Mouse (Mus musculus) fat pad, adult 2 months (tissue): ENCODE measurements around the gene Prkci.

Experiments used
- DNase-seq: peaks from one replicate; pipeline ENCODE4 v3.0.0-alpha.2; 2011; ENCODE audit warnings: low read depth, low spot score; ENCODE audit errors: extremely low read depth

Prkci gene

DNA sequence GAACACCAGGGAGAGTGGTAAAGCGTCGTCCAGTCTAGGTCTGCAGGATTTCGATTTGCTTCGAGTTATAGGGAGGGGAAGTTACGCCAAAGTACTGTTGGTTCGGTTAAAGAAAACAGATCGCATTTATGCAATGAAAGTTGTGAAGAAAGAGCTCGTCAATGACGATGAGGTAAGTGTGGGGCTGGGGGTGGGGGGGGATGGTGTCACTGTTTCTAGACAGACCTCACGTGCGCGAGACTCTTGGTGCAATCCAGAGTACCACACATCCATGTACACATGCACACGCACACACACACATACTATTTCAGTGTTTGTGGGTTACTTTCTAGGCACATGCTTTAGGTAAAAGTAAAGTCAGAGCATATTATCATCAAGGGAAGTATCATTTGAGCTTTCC lies 42.3 kb downstream of the Prkci start:
- DNase-seq, result no peak

DNA sequence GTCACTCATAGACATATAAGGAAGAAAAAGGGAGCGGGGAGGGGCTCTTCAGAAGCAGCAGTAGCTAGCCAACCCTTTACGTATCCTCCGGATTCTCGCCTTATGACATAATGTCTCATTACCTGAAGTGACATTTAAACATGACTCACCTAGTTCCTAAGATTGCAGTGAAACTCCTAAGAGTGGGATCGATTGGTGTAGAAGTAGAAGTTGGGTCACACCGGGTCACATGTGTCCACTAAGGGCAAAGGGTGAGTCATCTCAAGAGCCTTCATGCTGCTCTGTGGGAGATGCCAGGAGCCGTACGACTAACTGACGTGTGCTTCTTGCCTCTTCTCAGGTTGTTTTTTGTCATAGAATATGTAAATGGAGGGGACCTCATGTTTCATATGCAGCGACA lies 43.1 kb downstream of the Prkci start:
- no peak for DNase-seq

DNA sequence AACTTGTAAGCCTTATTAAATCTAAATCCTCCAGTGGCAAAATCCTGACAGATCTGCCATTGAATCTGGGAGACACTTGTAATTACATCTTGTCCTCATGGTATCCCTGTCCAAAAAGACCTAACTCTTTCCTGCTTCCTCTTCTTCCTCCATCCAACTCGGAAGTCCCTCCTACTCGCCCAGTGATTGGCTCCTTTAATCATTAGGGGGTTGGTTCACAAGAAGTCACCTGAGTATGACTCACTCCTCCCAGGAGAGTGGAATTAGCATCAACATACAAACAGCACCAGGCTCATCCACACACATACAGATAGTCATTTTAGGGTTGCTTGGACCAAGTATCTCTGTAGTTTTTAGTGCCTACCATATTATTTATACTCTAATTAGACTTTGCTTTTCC lies 47.4 kb downstream of the Prkci start:
- no peak for DNase-seq

DNA sequence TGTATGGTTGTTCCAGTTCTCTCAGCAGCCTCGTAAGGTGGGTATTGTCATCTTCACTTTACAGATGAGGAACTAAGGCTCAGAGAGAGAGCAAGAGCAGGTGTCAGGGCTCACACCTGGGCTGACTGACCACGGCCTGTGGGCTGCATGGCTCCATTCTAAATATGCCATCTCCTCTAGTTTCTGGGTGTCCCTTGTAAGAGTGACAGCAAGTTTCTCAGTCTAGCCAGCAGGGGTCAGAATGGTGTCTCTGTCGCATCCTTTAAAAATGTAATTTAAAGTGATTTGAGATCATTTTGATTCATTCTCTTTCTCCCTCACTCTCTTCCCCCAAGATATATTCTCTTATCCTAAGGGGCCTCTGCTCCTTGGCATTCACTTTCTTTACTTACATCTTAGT lies 51.7 kb downstream of the Prkci start:
- no peak for DNase-seq

DNA sequence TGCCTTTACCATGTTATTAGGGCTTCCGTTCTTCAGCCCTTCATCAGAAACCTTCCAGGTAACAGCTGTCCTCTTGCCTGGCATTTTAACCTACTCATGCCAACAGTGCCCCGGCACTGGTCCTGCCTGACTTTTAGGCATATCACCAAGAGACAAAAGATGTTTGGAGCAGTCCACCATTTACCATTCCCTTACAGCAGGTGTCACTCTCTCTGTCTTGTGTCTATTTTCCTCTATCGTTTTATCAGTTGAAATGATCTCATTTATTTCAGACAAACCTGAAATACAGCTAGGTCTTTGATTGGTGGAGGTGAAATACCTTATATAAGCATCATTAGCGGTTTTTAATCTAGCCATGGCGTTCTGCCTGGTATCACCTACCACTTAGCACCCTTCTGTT lies 53.5 kb downstream of the Prkci start:
- DNase-seq, result no peak

DNA sequence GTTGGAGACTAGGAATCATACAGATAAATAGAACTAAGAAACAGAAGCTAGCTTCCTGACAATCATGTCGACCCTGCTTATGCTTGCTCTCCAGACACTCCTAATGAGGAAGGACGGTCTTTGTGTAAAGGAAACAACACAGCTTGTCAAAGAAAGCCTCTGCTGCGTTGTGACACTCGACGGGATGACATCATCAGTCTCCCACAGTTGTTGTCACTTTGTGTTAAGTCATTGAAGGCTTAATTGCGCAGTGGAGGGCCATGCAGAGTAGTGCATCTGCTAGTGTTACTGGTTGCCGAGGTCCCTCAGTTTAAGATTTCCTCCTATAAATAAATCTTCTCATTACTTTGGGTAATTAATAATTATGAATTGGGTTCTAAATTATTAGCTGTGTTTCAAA lies 54.8 kb downstream of the Prkci start:
- DNase-seq, result no peak

DNA sequence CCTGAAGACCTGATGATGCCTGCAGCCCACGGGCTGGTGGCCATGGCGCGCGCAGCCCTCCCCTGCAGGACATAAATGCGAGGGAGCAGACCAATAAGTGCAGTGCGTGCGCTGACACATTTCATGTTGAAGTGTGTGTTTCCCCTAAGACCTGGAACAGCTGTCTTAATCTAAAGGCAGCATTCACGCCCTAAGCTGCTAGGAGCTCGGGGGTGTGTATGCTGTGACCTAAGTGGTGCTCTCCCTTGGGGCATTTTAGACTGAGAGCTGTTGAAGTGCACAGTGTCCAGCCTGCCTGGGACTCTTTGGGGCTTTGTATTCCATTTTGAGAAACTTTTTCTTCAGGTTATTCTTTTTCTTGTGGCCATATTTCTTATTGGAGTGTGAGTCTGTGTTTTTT lies 56.2 kb downstream of the Prkci start:
- DNase-seq, result no peak

DNA sequence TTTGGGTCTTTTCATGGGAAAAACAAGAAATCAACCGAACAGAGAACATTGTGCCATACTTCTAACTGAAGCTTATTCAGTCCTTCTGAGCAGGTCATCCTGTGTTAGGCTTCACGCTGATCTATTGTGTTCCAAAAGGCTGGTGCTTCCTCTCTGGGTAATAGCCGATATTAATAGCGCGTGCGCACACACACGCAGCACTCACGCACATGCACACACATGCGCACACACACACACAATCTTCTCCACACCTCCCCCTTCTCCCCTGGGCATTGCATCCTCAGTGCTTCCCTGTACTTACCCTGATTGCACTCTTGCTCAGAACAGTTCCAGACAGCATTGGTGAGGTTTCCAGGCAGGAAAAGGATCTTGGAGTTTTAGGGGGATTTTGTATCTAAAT lies 57.6 kb downstream of the Prkci start:
- DNase-seq, result no peak

DNA sequence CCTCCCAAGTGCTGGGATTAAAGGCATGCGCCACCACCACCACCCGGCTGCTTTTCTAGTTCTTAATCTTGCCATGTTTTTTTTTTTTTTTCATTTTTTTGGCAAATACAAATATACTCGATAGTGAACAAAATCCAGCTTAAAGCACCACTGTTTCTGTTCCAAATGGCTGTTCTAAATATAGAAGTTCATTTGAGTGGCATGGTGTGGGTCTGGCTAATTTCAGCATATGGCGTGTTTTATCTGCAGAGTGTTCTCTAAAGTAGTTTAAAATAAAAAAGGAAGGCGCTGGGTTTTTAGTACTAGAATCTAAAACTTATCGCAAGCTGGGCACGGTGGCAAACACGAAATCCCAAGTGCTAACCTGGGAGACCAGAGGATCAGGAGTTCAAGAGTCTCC lies 59.3 kb downstream of the Prkci start:
- DNase-seq, result no peak

DNA sequence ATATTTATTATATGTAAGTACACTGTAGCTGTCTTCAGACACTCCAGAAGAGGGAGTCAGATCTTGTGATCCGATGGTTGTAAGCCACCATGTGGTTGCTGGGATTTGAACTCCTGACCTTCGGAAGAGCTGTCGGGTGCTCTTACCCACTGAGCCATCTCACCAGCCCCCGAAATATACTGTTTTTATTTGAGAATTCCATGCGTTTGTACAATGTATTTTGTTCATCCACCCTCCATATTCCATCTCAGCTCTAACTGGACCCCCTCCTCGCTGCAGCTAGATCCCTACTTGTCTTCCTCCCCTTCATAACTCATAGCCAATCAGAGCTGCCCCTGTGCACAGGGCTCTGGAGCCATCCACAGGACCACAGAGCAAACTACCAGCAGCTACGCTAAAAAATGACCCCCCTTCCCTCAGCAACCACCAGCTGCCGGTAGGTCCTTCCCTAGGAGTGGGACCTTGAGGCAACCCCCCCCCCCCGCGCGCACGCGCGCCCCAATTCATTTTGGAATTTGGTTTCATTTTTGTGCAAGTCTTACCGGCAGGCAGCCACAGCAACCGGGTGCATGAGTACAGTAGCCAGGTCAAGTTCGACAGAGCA lies 60.6 kb downstream of the Prkci start:
- no peak for DNase-seq

DNA sequence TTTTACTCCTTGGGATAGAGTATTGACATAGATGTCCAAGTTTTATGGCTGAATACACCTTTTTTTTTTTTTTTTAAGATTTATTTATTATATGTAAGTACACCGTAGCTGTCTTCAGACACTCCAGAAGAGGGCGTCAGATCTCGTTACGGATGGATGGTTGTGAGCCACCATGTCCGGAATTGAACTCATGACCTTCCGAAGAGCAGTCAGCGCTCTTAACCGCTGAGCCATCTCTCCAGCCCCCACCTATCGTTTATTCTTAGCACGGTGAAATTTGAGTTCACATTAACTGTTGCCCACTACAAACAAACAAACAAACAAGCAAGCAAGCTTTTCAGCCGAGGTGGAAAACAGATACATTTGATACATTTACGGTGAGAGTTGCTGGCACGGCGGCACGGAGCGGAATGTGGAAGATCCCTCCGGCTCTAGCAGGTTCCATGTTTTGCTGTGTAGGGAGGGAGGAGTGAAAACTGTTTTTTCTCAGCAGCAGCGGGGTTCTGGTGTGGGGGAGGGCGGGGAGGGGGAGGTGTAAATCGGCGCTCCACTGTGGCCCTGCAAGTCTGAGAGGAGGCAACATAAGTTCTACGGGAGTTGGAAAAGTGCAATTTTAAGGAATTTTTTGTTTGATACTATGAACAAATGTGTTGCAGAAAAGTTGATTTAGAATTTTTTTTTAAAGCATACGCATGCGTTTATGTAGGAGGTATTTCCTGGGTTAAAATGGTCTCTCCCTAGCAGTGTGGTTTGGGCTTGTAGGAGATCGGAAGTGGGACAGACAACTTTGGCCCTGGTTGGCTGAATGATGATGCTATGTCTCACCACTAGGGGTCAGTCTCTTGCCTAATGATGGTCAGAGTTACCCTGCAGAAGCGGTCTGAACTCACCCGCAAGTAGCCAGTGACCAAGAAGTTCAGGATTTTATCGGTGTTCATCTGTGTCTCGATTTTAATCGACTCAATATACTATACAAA lies 61.4 kb downstream of the Prkci start:
- DNase-seq, result peak; percentile 57

DNA sequence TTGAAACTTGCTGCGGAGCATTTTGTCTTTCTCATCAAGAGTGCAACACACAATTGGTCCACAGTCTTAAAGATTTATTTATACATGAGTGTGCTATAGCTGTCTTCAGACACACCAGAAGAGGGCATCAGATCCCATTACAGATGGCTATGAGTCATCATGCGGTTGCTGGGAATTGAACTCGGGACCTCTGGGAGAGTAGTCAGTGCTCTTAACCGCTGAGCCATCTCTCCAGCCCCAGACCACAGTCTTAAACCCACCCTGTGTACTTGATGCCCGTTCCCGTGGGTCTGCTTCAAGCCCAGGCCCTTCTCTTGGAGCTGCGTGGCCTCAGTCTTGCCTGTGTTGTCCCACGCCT lies 65.2 kb downstream of the Prkci start:
- DNase-seq, result no peak

DNA sequence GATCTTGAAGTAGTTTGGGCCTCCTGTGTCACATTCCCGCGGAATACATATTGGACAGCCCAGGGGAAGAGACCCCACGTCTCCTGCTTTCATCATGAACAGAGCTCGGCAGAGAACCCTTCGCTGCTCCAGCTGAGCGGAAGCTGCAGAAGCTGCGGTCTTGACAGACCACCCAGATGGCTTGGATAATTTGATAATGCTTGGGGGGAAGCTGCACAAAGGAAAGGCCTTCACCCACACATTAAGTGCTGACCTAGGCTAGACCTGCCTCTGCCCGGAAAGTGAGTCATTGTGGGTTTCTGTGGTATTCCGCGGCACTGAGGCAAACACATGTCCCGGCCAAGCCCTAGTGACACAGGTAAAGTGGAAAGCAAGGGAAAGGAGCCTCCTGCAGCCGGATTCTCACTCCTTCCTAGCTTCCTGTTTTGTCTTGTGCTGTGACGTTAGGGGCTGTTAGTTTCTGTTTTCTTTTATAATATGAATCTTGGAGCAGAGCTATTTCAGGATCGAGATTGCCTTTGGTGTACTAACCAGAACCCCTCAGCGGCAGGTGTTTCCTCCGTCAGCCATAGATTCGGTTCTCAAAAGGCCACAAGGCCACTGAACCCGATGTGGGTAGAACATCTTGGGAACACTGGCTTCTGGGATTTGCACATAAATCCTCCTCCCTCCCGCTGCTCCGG lies 65.7 kb downstream of the Prkci start:
- no peak for DNase-seq

DNA sequence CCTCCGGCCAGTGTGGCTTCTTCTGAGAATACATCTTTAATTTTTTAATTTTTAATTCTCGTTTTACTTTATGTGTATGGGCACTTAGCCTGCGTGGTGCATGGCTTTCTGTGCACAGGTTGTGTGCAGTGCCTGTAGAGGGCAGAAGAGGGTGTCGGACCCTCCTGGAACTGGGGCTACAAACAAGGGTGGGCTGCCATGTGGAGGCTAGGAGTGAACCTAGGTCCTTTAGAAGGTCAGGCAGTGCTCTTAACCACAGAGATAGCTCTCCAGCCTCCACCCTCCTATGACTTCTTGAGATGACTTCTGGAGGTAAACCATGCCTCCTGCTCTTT lies 66.2 kb downstream of the Prkci start:
- DNase-seq, result no peak

DNA sequence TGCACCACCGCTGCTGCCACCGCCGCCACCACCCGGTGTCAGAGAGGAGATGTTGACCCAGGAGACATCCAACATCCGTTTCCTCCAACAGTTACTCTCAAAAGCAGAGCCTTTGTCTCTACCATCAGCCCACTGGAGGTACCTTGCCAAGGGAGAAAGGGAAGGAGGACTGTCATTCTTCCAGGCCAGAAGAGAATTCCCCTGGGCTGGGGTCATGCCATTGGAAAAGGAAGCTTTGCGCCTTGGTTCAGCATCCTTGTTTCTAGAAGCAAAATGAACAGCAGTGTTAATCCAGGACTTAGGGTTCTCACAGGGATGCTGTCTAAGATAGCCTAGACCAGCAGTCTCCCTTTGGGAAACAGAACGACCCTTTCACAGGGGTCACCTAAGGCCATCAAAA lies 66.8 kb downstream of the Prkci start:
- DNase-seq, result no peak

DNA sequence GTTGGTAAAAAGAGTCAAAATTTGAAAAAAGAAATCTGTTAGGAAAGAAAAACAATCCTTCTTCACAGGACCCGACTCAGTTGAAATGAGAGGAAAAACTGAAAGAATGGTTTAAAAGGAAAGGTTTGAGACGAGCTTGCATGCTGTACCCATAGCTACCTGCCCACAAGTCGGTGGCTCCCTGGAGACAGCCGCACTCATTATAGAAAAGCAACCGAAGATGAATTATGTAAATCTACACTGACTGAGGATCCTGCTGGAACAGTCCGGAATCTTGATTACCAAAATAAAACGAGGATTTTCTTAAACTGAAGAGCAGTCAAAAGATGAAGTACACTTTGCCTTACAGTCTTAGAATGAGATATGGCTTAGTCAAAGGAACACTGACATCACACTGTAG lies 72.9 kb downstream of the Prkci start:
- no peak for DNase-seq

DNA sequence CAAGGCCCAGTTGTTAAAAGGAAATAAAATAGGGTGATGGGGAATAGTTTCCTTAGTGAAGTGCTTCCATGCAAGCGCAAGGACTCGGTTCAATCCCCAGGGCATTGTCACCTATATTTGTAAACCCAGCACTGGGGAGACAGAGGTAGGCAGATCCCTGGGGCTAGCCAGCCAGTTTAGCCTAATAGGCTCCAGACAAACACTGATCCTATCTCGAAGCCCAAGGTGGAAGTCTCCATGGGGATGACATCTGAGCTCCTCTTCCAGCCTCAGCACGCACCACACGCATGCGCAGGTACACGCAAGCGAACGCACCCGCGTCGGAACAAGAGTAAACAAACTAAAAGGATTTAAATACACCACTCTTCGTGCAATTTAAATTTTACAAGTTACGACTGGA lies 76.3 kb downstream of the Prkci start:
- DNase-seq, result no peak

DNA sequence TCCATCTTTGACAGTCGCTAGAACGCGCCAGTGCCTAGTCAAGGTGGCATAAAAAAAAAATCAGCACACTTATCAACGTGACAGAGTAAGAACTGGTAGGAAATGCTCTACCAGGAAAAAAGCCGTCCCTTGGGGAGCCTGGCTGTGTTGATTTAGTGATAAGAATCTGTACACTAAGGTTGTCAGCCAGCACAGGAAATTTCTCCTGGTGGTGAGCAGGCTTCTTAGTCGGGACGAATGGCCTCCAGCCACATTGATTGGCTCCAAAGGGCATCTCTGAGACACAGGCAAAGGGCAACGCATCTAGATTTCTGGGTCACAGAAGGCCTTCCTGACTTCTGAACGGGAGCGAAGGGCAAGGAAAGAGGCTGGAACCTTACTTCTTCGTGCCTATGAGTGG lies 80.3 kb downstream of the Prkci start:
- DNase-seq, result no peak

DNA sequence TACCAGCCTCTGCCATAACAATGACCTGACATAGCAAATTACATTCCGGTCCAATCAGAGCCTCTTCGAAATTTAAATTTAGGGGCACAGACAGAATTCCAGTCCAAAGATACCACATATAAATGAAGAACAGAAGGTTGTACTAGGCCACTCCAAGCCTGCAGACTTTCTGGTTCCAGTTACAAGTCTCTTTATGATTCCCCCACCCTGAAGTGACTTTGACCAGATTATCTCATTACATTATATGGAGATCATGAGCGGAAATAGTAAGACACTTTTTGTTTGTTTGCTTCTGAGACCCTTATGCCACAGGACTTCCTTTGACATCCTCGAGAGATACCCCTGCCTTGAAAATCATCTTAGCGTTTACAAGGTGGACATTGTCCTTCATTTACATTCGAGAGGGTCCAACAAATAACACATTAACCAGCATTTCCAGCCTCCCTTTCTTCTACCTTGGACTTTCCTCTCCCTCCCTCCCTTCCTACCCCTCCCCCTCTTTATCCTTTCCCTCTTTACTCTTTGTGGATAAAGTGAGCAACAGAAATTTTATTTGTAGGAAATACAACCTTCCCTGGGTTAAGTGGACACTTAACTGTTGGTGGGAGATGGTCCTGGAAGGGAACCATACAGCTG lies 81.6 kb downstream of the Prkci start:
- DNase-seq, result no peak

DNA sequence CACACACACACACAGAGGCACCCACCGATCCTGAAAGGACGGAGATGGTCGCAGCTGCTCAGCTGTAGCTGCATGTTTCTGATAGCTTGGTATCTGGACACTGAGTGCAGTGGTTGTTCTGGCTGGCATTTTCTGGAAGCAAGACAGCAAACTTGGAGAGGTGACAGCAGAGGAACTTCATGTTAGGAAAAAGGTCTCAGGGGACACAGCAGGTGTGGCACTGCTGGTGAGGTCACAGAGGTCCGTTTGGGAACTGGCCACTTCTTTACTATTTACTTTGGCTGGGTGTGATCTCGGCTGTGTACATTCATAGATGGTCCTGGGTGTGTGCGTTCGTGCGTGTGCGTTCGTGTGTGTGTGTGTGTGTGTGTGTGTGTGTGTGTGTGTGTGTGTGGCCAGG lies 83.9 kb downstream of the Prkci start:
- DNase-seq, result no peak

DNA sequence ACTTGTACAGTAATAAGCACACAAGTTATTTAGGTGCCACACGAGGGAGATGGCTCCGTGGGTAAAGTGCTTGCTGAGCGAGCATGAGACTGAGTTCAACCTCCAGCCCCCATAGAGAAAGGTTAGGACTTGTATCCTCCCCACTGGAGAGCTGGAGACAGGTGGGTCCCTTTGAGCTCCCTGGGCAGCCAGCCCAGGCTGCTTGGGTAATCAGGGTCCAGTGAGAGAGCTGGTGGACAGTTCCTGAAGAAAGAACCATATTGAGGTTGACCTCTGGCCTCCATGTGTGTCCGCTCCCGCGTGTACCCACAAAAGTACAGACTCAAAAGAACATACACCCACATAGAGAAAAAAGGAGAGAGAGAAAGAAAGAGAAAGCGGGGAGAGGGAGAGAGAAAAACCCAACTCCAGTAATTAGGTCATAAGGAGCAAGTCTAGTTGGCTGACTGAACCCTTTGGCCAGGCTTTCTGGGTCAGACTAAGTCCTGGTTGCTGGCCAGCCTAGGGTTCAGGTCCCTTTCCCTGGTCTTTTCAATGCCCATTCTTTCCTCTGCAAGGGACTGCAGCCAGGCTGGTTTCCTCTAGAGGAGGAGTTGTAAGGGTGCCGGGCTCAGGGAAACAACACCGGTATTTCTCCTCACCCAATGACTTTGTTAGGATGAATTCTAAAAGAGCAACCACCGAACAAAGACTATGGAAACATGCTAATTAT lies 85.4 kb downstream of the Prkci start:
- DNase-seq, result no peak
